Mouse (Mus musculus) kidney, adult 9 months (tissue): ENCODE data around the gene Stk24.

Experiments
- DNase-seq: peaks from one replicate; pipeline ENCODE4 v3.0.0; 2022

The Stk24 gene

DNA sequence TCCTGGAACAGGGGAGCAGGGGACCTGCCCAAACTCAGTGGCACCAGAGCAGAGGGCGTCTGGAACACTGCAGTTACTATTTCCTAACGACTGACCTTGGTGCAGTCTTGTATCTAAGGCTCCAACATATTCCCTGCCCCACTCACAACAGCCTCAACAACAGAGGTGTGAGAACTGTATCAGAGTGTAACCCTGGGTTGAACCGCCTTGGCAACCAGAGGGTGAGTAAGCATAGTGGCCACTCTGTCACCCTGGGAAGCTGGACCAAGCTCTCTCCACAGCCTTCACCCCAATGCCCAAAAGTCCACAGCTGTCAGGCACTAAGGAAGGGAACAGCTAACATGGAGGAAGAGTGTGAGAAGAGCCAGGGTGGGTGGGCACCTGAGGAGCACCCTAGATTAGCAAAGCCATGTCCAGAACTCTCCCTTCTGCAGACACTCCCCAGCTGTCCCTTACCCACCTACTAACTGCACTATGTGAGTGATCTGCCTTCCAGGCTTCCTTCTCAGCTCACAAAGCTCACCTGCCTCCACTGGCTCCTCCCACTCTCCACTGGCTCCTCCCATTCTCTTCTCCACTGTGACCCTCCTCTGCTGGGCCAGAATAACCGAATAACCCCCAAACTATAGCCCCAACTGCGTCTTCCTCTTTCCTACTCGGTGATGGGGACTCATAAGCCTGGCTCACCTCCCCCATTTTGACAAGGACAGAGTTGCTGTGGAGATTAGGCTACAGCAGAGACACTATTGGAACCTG lies 69.3 kb downstream of the Stk24 start:
- DNase-seq, result no peak

DNA sequence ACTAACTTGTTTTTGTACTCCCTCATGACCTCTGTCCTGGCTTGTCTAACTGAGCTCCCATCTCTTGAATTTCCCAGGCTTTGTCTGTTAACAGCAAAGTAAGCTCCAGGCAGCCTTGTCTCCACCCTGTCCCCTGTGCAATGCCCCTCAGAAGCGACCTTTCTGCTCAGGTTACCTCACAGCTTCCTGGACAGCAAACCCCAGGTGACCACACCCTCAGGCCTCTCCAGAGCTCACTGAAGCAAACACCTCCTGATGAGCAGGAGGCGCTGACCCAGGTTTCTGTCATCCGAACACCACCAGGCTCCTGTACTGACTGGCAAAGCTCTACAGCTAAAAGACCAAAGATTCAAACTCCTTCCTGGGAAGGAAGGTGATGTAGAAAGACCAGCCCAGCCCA lies 69.9 kb downstream of the Stk24 start:
- no peak for DNase-seq

DNA sequence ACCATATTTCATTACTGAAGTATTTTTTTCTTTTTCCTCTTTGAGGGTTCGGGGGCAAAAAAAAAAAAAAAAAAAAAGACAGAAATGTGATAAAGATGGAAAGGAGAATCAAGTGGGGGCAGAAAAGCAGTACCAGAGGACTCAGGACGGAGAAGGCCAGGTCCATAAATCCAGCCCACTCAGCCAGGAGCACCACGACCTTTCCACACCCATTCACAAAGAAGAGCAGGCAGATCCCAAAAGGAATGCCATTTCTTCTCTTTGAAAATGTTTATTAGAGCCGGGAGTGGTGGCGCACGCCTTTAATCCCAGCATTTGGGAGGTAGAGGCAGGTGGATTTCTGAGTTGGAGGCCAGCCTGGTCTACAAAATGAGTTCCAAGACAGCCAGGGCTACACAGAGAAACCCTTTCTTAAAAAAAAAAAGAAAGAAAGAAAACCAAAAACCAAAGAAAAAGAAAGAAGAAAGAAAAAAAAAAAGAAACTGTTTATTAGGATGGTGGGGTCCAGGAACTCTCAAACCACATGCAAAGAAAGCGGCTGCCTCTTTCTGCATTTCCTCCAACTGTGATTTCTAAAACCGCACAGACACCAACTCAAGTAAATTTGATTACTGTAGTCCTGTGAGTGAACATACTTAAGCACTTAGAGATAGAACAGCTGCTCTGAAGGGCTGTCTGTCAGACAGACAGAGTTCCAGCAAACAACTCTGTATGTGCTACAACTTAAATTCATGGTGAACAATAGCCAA lies 74.3 kb downstream of the Stk24 start:
- DNase-seq, result no peak

DNA sequence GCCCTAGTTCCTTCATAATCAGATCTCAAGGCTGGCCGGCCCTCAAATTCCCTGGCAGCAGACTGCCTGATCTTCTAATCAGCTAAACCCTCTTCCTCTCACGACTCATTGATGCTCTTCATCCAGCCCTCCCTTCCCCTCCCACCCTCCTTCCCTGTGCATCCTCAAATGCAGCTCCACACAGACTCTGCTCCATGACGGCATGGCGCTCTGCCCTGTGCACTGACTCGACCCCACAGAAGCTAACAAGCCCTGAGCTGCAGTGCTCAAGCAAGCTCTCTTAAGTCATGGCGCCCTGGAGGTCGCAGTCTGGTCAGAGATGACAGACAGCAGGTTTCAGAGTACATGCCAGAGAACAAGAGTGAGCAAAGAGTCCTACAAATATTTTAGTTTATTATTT lies 75.3 kb downstream of the Stk24 start:
- DNase-seq, result no peak

DNA sequence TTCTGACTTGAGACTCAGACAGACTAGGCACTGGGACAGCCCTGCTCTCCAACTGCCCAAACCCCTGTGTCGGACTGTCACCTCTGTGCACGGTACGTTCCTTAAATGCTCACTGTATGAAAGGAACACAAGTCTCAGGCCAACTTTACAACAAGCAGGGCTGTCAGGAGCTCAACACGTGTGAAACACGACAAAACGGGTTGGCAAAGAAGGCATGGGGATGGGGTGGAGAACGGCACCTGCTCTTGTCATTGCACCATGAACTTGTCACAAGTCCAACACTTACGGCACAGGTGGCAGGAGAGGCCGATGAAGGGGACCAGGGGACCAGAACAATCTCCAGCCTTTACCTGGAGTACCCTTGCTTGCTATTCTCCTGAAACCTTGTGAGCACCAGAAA lies 80.7 kb downstream of the Stk24 start:
- no peak for DNase-seq

DNA sequence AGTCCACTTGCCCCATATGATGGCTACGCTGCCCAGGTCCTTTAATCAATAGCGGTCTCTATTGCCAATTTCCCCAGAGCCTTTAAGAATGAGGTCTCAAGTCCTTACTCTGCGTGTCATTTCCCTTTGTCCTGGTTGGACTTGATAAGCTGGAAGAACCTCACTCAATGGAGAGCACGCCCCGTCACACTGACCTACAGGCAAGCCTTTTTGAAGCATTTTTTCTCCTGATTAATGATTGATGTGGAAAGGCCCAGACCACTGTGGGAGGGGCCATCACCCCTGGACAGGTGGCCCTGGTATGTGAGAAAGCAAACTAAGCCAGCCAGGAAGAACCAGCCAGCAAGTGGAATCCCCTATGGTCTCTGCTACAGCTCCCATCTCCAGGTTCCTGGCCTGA lies 81.3 kb downstream of the Stk24 start:
- DNase-seq, result peak; percentile 84

DNA sequence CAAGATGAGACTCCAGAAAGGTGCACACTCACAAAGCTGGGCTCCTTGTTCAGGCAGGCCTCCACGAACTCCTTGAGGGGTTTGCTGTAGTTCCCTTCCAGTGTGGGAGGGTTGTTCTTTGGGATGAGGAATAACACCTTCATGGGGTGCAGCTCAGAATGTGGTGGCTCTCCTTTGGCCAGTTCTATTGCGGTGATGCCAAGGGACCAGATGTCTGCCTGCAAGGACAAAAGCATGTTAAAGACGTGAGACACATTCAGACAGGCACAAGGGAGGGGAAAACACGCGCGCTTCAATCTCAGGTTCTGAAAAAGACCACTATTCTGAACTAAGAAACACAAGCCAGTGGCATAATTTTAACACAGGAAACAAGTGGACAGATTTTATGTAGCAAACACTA lies 82.7 kb downstream of the Stk24 start:
- no peak for DNase-seq

DNA sequence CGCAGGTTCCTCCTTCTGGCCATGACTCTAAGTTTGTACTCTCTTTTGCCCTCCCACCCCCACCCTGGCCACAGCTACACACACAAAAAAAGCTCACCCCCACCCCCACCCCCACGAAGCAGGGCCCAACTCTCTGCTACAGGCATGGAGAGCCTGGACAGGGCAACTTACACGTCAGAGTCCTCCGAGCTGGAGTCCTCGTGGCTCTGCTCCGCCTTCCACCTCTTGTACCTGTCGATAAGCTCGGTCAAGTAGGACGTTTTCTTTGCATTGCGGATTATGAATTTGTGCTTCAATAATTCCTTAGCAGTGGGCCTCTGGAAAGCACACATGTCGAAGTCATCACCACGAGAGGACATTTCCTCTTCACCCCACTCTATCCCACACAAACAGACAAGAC lies 85.3 kb downstream of the Stk24 start:
- no peak for DNase-seq

DNA sequence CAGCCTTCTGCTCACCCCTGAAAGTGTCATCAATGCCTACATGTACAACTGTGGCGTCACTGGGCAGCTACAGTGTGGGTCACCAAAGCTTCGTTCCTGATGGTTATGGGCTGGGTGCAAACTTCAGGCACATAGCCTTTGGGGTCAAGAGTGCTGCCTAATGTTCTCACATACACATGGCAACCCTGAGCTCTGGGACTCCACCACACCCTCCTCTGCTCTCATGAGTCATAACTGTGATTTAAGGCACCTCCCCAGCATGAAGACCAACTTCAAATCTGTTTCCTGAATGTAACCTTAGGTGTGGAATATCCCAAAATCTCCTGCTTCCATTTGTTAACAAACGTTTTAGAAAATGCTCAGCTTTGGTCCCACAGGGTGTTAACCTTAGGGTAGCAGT lies 87.4 kb downstream of the Stk24 start:
- DNase-seq, result no peak

DNA sequence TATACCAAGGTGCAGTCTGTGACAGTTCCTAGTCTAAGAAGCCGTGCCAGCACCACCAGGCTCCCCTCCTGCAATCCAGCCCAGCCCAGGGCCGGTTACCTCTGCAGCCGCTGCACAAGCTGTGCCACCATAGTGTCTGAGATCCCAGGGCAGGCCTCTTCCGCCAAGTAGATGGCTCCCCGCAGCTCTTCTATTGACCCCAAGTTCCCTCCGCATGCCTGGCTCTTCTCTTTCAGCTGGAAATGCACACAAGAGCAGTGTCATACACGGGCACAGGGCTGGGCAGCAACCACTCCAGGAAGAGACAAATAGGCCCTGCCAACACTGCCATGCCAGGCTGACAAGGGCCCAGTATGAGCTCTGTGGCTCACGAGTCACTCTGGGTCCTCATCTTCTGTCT lies 87.9 kb downstream of the Stk24 start:
- DNase-seq, result no peak

DNA sequence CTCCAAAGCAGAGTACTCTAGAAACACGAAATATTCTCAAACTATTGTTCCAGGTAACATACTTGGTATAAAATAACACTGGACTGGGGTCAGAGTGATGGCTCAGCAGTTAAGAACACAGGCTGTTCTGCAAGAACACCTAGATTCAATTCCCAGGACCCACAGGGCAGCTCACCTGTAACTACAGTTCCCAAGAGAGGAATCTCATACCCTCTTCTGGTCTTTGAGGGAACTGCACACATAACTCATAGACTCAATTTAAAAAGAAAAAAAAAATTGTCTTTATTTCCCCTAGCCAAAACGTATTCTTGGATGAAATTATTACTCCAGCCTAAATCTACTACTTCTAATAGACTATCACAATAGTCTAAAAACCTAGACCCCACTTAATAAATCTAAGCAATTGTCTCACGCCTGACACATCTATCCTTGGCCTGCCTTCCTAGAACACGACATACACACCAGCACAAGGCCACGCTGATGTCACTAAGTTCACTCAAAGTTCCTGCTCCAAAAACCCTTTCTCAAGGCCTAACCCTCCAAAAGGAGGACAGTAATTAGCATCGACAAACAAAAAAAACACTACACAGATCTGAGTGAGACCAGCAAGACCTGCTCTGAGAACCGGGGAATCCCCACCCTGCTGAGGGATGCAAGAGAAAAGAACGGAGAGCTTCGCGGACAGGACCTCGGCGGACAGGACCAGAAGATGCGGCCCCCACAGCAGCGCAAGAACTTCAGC lies 94.3 kb downstream of the Stk24 start:
- peak; percentile 27 for DNase-seq

DNA sequence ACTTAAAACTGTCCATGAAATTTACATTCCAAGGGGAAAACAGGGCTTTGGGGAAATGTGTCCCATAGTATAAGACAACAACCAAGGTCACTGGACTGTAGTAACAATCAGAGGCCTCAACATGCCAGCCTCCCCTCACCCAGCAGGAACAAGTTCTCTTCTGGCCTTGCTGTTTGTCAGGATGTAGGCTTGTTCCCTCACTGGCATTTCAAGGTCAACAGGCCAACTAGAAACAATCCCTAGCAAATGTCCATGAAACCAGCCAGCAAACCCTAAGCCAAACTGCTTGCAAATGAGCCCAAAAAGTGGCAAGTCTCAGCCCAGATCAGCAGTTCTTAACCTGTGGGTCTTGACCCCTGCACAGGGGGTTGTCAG lies 98.5 kb downstream of the Stk24 start:
- no peak for DNase-seq

DNA sequence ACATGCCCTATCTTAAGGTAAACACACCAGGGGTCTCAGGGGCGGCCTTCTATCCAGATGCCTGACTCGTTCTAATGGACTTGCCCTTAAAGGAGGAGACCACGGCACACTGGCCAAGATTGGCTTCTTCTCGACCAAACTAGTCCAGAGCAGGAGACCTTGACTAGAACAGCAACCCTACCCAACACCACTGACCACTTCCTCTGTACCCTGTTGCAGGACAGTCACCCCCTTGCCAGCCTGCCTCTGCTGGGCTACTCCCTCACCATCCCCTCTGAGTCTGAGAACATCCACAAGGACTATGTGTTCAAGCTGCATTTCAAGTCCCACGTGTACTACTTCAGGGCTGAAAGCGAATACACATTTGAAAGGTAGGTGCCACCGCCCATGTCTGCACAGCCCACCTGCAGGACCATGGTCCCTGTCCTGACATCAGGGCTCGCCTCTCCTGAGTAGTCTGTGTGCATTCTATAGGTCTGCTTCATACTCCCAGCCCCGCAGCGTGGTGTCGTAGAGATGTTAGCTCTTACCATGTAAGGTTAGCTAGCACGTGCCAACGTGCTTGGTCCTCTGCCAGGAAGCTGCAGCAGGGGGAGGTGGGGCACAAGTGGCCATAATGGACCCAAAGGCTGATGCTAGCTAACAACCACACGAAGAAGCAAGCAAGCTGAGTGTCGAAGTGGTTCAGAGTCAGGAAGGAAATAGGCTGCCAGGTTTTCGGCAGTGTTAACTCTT lies 99.0 kb downstream of the Stk24 start:
- DNase-seq, result peak; percentile 31

DNA sequence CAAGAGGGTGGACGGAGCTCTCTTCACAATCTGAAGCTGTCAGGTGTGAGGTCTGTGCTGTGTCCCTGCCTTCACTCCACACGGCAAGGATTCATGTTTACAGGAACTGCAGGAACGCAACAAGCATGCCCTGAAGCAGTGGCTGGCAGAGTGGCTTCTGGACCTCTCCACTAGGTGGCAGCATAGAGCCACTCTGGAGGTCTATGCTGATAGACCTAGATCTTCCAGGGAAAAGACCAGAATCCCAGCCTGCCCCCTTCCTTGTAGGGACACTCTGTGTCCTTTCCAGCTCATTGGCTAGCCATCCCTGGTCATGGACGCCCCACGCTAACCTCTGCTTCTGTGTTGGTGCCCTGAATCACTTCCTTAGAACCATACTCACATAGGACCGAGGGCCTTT lies 100.7 kb downstream of the Stk24 start:
- peak; percentile 83 for DNase-seq

DNA sequence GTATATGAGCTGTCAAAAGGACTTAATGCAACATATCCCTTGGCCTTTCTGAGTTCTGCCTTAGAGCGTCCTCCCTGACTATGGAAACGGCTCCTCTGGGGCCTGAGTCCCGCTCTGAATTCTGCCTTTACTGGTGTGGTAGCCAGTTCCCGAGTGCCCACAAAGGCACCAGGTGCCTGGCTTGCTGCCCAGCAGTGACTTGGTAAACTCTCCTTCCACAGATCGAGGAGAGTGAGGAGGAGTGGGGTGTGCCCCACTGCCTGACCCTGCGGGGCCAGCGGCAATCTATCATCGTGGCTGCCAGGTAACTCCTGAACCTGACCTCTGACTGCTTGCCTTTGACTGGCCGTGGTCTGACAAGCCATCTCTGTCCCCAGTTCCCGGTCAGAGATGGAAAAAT lies 103.8 kb downstream of the Stk24 start:
- DNase-seq, result no peak

DNA sequence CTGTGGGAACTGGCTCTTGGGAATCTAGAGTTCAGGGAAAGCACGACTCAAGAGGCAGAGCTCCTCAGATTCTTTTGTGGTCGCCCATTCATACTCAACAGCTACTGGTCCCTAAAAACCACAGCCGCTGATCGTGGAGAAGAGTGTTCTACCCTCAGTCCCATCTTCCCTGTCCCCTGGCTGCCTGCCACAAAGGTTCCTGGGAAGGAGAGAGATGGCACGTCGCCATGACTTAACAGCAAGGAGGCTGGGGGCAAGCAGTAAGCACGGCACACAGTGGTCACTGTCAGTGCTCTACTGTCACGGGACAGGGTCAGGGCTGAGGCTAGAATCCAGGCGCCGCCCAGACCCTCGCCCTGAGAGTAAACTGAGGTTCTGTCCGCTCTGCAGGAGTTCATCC lies 104.8 kb downstream of the Stk24 start:
- DNase-seq, result no peak

DNA sequence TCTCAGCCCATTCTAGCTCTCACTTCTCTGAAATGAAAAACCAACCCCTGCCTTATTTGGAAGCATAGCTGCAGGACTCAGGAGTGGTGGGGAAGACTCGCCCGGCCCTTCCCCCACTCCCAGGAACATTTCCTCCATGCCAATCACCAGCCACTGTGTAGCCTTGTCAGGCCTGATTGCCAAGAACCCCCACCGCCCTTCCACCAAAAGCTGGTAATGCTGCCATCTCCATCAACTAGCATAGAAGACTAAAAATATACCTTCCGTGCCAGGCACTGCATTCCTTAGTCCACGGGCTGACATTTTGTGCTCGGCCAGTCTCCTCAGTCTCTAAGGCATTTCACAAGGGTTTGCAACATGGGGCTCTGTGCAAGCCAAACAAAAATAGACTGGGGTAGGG lies 109.3 kb downstream of the Stk24 start:
- DNase-seq, result no peak

DNA sequence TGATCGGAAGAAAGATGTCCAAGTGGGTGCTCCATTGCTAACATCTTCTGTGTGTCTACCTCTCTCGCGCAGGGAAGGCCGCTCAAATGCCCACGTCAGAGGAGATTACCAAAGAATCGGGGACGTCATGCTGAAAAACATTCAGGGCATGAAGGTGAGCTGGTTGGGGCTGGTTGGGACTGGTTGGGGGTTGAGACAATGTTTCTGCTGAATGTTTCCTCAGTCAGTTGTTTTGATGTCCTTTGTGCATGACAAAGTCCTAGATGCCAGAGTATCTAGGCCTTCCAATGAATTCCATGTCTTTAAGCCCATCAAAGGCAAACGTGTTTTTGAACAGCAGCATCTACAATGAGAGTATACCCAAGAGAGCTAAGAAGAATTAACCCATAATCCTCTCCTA lies 112.0 kb downstream of the Stk24 start:
- no peak for DNase-seq

DNA sequence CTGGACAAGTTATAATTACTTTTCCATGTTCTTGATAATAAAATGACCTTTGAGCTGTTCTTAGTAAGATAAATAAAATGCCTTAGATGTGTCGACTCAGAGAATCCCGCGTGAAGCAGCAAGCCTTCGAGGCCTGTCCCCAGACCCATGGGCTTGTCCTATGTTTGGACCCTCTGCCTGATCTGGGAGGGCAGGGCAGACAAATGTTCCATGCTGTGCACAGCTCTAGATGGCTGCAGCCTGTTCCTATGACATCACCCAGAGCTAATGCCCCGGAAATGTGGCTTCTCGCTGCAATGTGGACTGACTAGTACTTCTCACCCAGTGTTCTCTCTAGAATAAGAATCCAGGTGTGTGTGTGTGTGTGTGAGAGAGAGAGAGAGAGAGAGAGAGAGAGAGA lies 115.4 kb downstream of the Stk24 start:
- no peak for DNase-seq

DNA sequence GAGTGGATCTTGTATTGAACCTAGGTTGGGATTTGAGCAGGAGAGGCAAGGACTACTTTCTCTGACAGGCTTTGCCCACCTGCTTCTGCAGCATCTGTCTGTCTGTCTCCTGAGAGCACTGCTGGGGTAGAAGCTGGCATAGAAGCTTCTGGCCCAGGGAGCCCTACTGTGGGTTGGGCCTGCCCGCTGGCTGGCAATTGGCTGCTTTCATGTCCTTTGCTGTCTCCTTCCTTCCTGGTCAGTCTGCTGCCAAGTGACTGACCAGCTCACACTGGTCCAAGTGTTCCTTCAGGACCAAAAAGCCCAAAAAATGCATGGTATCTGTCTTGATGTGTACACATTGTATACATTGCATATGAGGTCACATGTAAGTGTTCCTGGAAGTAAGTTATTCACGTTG lies 115.9 kb downstream of the Stk24 start:
- DNase-seq, result no peak

DNA sequence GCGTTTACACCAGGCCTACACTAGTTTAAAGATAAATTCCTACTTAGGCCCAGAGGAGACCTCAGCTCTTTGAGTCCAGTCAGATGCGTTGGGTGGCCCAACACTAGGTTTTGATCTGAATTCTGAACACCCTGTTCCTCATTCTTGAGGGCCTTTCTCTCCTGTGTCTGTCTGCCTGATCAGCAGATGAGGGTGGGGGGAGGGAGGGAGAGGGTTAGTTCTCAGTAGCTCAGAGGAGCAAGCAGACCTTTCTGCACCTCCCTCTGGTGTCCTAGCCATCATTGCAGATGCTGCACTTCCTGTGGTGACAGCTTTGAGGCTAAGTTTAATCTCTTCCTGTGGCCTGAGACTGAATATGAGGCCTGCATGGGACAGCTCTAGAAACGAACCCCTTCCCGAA lies 117.2 kb downstream of the Stk24 start:
- no peak for DNase-seq

DNA sequence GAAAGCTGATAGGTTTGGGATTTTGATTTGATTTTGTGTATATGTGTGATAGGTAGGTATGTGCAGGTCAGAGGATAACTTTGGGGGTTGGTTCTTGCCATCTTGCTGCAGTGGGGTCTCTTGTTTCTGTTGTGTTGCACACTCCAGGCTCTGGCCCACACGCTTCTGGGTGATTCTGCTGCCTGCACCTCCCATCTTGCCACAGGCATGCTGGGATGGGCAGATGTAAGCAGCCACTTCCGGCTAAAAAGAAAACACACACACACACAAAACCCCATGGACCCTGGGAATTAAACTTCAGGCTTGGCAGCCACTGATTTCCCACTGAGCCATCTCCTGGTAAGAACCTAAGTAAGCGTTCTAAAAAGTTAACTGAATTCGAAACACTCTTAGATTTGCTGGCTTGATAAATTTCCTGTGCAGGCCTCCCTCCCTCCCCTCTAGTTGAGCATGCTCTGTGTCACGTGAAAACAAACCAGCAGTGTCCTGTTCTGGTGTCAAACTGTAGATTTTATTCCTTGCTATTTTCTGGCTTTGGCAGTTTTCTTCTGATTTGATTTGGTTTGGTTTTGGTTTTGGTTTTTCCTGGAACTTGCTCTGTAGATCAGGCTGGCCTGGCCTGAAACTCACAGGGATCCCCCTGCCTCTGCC lies 118.5 kb downstream of the Stk24 start:
- DNase-seq, result no peak

DNA sequence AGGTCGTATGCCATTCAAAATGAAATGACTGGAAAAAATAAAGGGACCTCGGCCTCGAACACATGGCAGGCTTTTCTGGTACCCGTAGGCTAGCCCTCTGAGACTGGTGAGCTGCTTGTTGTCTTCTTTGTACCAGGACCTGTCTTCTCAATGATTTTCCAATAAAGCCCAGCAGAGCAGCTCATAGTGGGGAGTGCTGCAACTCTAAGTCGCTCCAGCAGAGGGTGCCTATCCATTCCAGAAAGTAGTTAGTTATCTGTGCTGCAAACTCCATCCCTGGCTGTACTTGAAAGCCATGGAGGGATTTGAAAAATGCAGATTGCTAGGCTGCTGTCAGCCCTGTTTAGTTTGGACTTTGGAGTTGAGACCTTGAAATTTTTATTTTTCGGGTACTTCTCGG lies 120.0 kb downstream of the Stk24 start:
- DNase-seq, result peak; percentile 55
